Mouse (Mus musculus) CH12.LX (cell line): ENCODE measurements around the gene Uqcr10.

ENCODE experiments used
- CHD2 ChIP-seq: IDR thresholded peaks from 2 replicates; pipeline ENCODE4 v1.6.1; 2011; ENCODE audit warnings: low read length, improper control_type of control experiment
- CTCF ChIP-seq, 2 experiments: IDR thresholded peaks in 1 of 2; conservative IDR thresholded peaks in 1 of 2; 2 replicates each; pipeline ENCODE4 v1.5.1; 2011 to 2012; ENCODE audit warnings: low read depth in 2 of 2, low read length in 2 of 2, improper control_type of control experiment in 1 of 2, inconsistent platforms in 1 of 2, mild to moderate bottlenecking in 1 of 2, moderate library complexity in 1 of 2
- E2F4 ChIP-seq: IDR thresholded peaks from 2 replicates; pipeline ENCODE4 v1.6.1; 2011; ENCODE audit warnings: low read depth, low read length, improper control_type of control experiment; ENCODE audit not compliant: insufficient replicate concordance
- ETS1 ChIP-seq: conservative IDR thresholded peaks from 2 replicates; pipeline ENCODE4 v1.6.1; 2012; ENCODE audit warnings: low read depth, mild to moderate bottlenecking, inconsistent platforms, low read length, improper control_type of control experiment, moderate library complexity
- HCFC1 ChIP-seq: IDR thresholded peaks from 2 replicates; pipeline ENCODE4 v1.6.1; 2012; ENCODE audit warnings: low read depth, mild to moderate bottlenecking, inconsistent platforms, low read length, improper control_type of control experiment
- KAT2A ChIP-seq: IDR thresholded peaks from 2 replicates; pipeline ENCODE4 v1.6.1; 2012; ENCODE audit warnings: low read length, improper control_type of control experiment, inconsistent platforms; ENCODE audit not compliant: insufficient replicate concordance
- MAX ChIP-seq: IDR thresholded peaks from 2 replicates; pipeline ENCODE4 v1.6.1; 2011; ENCODE audit warnings: low read length, improper control_type of control experiment
- POLR2AphosphoS2 ChIP-seq: IDR thresholded peaks from 2 replicates; pipeline ENCODE4 v1.6.1; 2011; ENCODE audit warnings: low read depth, low read length, improper control_type of control experiment
- SMC3 ChIP-seq: IDR thresholded peaks from 2 replicates; pipeline ENCODE4 v1.6.1; 2011; ENCODE audit warnings: low read depth, low read length, improper control_type of control experiment
- TCF12 ChIP-seq: IDR thresholded peaks from 2 replicates; pipeline ENCODE4 v1.6.1; 2014; ENCODE audit warnings: low read depth, mild to moderate bottlenecking, inconsistent platforms, low read length, improper control_type of control experiment
- UBTF ChIP-seq: IDR thresholded peaks from 2 replicates; pipeline ENCODE4 v1.6.1; 2012; ENCODE audit warnings: low read depth, mild to moderate bottlenecking, inconsistent platforms, low read length, improper control_type of control experiment, moderate library complexity
- USF2 ChIP-seq: conservative IDR thresholded peaks from 2 replicates; pipeline ENCODE4 v1.6.1; 2011; ENCODE audit warnings: low read depth, low read length, improper control_type of control experiment
- ZMIZ1 ChIP-seq: IDR thresholded peaks from 2 replicates; pipeline ENCODE4 v1.6.1; 2012; ENCODE audit warnings: low read depth, mild to moderate bottlenecking, inconsistent platforms, low read length, improper control_type of control experiment

GRCm38 (mm10) chr11:4684186-4684585 is 20.0 kb downstream of the Uqcr10 start:
- TF ChIP-seq CTCF (conservative IDR thresholded peaks at IDR 0.05 in 1 of 2, IDR thresholded peaks at IDR 0.05 in 1 of 2; ENCODE audit: low read depth in 2 of 2, low read length in 2 of 2) (no peak), UBTF (no peak), HCFC1 (no peak), ZMIZ1 (no peak), TCF12 (no peak), MAX (no peak), USF2 (no peak), E2F4 (no peak), CHD2 (no peak), POLR2AphosphoS2 (no peak), SMC3 (no peak), ETS1 (no peak), KAT2A (no peak)
